Mouse (Mus musculus): Measurements from ENCODE around the gene Thbs1. TPM values are rescaled to one million over a fixed set of nuclear protein-coding genes. Genes with fewer than 3 reads are reported as not detected.
"Not testable (repeated sequence)": the region's sequence is repeated elsewhere in the genome, so short reads cannot be mapped to it uniquely, and the experiment has no call there.

Gene Thbs1
- polyA plus RNA-seq, 1 experiment from 2014 or later: 91.5 TPM

DNA sequence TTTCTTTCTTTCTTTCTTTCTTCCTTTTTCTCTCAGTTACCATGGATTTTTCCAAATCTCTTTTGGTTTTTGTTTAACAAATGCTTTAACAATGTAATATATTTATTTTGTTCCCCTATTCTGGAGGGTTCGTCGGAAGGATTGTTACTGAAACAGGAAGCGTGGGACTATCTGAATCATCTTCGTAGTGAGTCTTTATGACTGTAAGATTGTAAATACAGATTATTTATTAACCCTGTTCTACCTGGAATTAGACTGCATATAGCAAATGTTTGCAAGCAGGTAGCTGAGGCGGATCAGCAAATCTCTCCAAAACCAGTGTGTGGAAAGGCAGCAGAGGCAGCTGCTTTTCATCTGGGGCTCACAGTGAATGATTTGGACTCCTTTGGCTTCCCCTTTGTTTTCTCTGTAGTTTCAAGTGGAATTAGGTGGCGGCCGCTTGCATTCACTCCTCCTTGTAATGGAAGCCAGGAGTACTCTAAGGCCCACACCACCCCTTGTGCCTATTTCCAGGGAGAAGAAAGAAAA lies 14.3 kb downstream of the Thbs1 start:
- no peak overlapping the region for H3K9ac ChIP-seq
- no peaks in the 10 kb centered on the region for H3K9me3 ChIP-seq
- no peak overlapping the region for H3K4me3 ChIP-seq
- H3K27me3 ChIP-seq: no peaks in the 10 kb centered on the region
- no peak overlapping the region for H3K4me2 ChIP-seq (replicated peaks)
- ATAC-seq (ENCODE audit: insufficient number of reproducible peaks, insufficient read depth, low FRiP score, low TSS enrichment): no peak
- WGBS: 55% methylated on average over 7 of the region's 7 CpGs
- H3K36me3 ChIP-seq: peaks cover 49% of the 10 kb centered on the region
- no peaks in the 10 kb centered on the region for H3K4me1 ChIP-seq
- no peak overlapping the region for H3K27ac ChIP-seq

DNA sequence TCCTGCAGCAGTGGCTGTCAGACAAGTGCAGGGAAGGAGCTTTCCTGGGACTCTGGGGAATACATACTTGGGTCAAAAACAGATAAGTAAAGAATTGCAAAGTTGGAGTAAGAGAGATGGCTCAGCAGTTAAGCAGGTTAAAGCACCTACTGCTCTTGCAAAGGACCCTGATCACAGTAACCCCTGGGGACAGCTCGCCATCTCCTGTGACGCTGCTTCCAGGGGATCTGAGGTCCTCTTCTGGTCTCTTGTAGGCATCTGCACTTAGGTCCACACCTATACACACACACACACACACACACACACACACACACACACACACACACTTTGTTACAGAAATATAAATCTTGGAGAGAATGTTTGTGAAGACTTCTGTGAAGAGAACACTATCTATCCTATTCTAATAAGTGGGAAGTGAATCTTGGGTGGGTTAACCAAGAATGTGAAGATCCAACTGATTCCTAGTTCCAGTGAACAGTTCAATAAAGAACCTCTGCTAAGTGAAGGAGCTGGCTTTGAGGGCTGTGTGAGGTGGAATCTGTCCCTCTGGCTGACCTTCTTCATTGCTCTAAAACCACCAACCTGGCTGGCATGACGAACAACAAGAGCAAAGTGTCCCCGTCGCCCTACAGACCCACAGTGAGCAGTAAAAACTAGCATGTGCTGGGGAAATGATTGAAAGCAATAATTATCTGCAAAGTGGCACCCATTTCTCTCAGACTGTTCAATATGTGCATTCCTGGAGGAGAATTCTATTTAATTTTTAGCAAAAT lies 16.0 kb downstream of the Thbs1 start:
- WGBS: 78% methylated on average over 5 of the region's 5 CpGs
- H3K9ac ChIP-seq: no peak overlapping the region
- H3K27ac ChIP-seq: no peak overlapping the region
- H3K9me3 ChIP-seq: no peaks in the 10 kb centered on the region
- no peaks in the 10 kb centered on the region for H3K4me1 ChIP-seq
- no peak for ATAC-seq (ENCODE audit: insufficient number of reproducible peaks, insufficient read depth, low FRiP score, low TSS enrichment)
- no peak overlapping the region for H3K4me2 ChIP-seq (replicated peaks)
- no peak overlapping the region for H3K4me3 ChIP-seq
- H3K27me3 ChIP-seq: no peaks in the 10 kb centered on the region
- peaks cover 34% of the 10 kb centered on the region for H3K36me3 ChIP-seq

DNA sequence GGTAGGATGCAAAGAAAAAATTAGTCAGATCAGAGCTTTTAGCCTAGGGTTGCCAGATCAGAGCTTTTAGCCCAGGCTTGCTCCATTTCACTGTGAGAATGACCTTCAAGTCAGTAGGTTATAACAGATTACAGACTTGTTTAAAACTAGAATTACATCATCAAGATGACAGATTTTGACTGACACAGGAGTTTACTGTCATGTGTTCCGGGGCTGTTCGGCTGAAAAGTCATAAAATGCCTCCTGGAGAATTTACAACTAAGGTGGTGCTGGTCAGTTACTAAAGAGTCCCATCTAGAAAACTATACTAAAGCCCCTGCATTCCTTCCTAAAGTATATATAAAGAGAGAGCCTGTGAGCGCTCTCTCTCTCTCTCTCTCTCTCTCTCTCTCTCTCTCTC lies 16.6 kb downstream of the Thbs1 start:
- no peak for ATAC-seq (ENCODE audit: insufficient number of reproducible peaks, insufficient read depth, low FRiP score, low TSS enrichment)
- 73% methylated on average over 3 of the region's 3 CpGs for WGBS

DNA sequence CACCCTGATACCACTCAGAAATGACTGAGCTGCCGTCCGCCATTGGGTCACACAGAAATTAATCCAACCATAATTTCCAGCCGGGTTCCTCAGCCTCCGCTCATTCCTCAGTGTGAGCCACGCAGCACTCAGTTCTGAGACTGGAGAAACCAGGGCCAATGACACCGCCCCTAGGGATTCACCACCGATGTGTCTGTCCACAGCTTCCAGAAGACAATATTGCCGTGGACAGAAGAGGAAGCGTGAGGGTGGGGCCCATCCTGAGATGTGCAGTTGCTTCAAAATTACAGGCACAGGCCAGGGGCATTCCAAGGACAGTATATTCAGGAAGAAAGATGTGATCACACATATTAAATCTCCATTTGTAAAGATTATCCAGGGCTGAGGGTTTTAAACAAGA lies 25.4 kb downstream of the Thbs1 start:
- H3K27ac ChIP-seq: no peak overlapping the region
- no peak for ATAC-seq (ENCODE audit: insufficient number of reproducible peaks, insufficient read depth, low FRiP score, low TSS enrichment)
- H3K9me3 ChIP-seq: no peaks in the 10 kb centered on the region
- no peak overlapping the region for H3K4me3 ChIP-seq
- no peaks in the 10 kb centered on the region for H3K36me3 ChIP-seq
- 80% methylated on average over 9 of the region's 9 CpGs for WGBS
- no peaks in the 10 kb centered on the region for H3K4me1 ChIP-seq
- no peak overlapping the region for H3K4me2 ChIP-seq (replicated peaks)
- H3K9ac ChIP-seq: no peak overlapping the region
- H3K27me3 ChIP-seq: no peaks in the 10 kb centered on the region

More for the DNA sequence above, 16.6 kb downstream of the Thbs1 start:
- no peaks in the 10 kb centered on the region for H3K27me3 ChIP-seq
- H3K36me3 ChIP-seq: peaks cover 28% of the 10 kb centered on the region
- no peak overlapping the region for H3K4me2 ChIP-seq (replicated peaks)
- no peaks in the 10 kb centered on the region for H3K4me1 ChIP-seq
- no peak overlapping the region for H3K9ac ChIP-seq
- H3K9me3 ChIP-seq: no peaks in the 10 kb centered on the region
- no peak overlapping the region for H3K27ac ChIP-seq
- no peak overlapping the region for H3K4me3 ChIP-seq

DNA sequence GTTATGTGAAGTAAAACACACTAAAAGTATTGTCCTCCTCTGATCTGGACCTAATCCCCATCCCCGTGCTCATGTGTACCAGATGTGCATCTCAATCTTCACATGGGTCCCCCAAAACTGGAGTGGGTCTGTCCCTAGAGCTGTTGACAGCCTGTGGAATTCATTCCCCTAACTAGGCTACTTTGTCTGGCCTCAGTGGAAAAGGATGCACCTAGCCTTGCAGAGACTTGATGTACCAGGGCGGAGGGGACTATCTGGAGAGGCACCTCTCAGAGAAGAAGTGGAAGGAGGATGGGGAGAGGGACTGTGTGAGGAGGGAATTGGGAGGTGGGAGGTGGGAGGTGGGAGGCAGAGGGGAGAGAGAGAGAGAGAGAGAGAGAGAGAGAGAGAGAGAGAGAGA lies 26.1 kb downstream of the Thbs1 start:
- 76% methylated on average over 2 of the region's 2 CpGs for WGBS
- no peak overlapping the region for H3K4me3 ChIP-seq

DNA sequence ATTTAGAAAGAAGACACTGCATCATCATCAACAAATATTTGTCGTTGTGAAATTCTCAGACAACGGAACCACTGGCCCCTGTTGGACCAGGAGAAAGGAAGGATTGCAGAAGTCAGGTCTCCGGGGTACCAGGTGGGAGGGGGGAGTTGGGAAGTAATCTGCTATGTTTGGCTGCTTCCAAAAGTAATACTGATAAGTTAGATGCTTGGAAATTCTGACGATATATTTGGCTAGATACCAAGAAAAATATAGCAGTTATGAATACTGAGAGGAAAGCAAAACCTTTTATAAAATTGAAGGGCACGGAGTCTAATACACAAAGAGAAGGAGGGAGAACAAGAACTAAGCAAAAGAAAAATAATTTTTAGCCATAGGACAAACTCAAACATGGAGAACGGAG lies 27.6 kb downstream of the Thbs1 start:
- H3K4me1 ChIP-seq: no peaks in the 10 kb centered on the region
- no peaks in the 10 kb centered on the region for H3K36me3 ChIP-seq
- no peaks in the 10 kb centered on the region for H3K9me3 ChIP-seq
- H3K9ac ChIP-seq: no peak overlapping the region
- no peak overlapping the region for H3K27ac ChIP-seq
- no peak for ATAC-seq (ENCODE audit: insufficient number of reproducible peaks, insufficient read depth, low FRiP score, low TSS enrichment)
- H3K4me3 ChIP-seq: no peak overlapping the region
- WGBS: 75% methylated on average over 6 of the region's 6 CpGs
- no peaks in the 10 kb centered on the region for H3K27me3 ChIP-seq
- no peak overlapping the region for H3K4me2 ChIP-seq (replicated peaks)

More for the DNA sequence above, 26.1 kb downstream of the Thbs1 start:
- H3K4me2 ChIP-seq (replicated peaks): no peak overlapping the region
- no peak overlapping the region for H3K27ac ChIP-seq
- no peaks in the 10 kb centered on the region for H3K4me1 ChIP-seq
- no peaks in the 10 kb centered on the region for H3K27me3 ChIP-seq
- H3K9ac ChIP-seq: no peak overlapping the region
- no peaks in the 10 kb centered on the region for H3K36me3 ChIP-seq
- no peak for ATAC-seq (ENCODE audit: insufficient number of reproducible peaks, insufficient read depth, low FRiP score, low TSS enrichment)
- H3K9me3 ChIP-seq: no peaks in the 10 kb centered on the region

DNA sequence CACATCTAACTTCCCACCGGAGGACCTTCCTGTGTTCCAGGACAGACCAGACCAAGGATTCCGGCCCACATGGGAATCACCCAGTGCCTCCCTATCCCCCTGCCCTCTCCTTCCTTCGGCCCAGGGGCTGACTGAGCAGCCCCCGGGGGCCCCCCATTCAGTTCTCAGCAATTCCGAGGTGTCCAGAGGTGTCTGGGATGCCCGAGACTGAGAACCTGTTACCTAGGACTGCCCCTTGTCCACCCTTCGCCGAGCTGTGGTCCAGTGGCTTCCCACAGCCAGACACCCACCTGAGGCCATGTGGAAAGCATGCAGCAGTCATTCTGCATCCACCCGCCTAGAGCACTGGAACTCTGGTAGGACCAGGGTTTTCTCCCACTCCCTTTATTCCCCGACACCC lies 30.0 kb downstream of the Thbs1 start:
- H3K27ac ChIP-seq: no peak overlapping the region
- H3K27me3 ChIP-seq: no peaks in the 10 kb centered on the region
- H3K4me1 ChIP-seq: no peaks in the 10 kb centered on the region
- no peak for ATAC-seq (ENCODE audit: insufficient number of reproducible peaks, insufficient read depth, low FRiP score, low TSS enrichment)
- no peak overlapping the region for H3K4me3 ChIP-seq
- 92% methylated on average over 10 of the region's 10 CpGs for WGBS
- H3K36me3 ChIP-seq: no peaks in the 10 kb centered on the region
- no peaks in the 10 kb centered on the region for H3K9me3 ChIP-seq
- no peak overlapping the region for H3K9ac ChIP-seq
- no peak overlapping the region for H3K4me2 ChIP-seq (replicated peaks)

DNA sequence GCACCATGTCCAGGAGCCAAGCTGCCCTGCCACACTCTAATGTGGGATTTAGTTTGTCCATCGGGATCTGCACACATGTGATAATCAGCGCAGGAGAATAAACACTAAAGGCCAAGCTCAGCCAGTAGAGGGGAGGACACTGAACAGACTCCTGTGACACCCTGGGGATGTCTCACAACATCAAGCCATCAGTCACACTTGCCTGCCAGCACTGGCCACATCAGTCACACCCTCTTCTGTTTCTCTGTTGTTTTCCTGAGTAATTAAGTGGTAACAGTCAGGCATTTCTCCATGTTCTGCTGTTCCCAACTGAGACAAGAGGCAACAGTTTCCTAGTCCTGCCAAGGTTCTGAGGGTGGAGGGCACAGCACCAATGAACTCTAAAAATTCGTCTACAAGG lies 36.1 kb downstream of the Thbs1 start:
- not testable (repeated sequence) for H3K4me2 ChIP-seq (replicated peaks); H3K4me1 ChIP-seq; H3K27me3 ChIP-seq; H3K4me3 ChIP-seq; H3K27ac ChIP-seq; H3K36me3 ChIP-seq; H3K9ac ChIP-seq; H3K9me3 ChIP-seq; ATAC-seq (ENCODE audit: insufficient number of reproducible peaks, insufficient read depth, low FRiP score, low TSS enrichment)
- WGBS: 65% methylated on average over 3 of the region's 3 CpGs

DNA sequence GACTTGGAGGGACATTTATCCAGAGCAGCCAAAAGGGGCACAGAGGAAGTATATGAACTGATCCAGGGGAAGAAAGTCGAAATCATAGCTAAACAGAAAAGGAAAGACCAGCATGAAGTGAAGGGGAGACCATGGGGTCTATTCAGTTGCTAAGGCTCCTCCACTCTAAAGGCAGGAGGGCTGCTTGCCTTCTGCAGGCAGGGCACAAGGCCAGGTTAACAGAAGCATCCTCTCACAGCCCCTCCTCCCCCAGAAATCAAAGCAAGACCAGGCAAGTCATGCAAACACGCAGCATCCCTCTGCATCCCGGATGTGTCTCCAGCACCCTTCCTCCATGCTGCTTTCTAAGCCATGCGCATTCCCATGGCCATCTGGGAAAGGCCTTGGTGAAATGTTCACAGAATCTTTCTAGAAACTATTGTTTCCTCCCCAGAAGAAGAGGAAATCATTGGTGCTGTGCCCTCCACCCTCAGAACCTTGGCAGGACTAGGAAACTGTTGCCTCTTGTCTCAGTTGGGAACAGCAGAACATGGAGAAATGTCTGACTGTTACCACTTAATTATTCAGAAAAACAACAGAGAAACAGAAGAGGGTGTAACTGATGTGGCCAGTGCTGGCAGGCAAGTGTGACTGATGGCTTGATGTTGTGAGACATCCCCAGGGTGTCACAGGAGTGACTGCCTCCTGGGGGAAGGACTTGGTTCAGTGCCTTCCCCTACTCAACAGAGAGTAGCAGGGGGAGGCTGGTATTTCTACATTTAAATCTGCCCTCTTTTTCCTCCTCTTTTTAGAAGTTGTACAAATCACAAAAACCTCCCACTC lies 36.9 kb downstream of the Thbs1 start:
- H3K36me3 ChIP-seq: no peaks in the 10 kb centered on the region
- no peaks in the 10 kb centered on the region for H3K27me3 ChIP-seq
- no peak overlapping the region for H3K4me3 ChIP-seq
- H3K27ac ChIP-seq: no peak overlapping the region
- no peak overlapping the region for H3K4me2 ChIP-seq (replicated peaks)
- 79% methylated on average over 4 of the region's 4 CpGs for whole genome bisulfite sequencing
- no peak for ATAC-seq (ENCODE audit: insufficient number of reproducible peaks, insufficient read depth, low FRiP score, low TSS enrichment)
- H3K9me3 ChIP-seq: no peaks in the 10 kb centered on the region
- H3K9ac ChIP-seq: no peak overlapping the region
- H3K4me1 ChIP-seq: no peaks in the 10 kb centered on the region

DNA sequence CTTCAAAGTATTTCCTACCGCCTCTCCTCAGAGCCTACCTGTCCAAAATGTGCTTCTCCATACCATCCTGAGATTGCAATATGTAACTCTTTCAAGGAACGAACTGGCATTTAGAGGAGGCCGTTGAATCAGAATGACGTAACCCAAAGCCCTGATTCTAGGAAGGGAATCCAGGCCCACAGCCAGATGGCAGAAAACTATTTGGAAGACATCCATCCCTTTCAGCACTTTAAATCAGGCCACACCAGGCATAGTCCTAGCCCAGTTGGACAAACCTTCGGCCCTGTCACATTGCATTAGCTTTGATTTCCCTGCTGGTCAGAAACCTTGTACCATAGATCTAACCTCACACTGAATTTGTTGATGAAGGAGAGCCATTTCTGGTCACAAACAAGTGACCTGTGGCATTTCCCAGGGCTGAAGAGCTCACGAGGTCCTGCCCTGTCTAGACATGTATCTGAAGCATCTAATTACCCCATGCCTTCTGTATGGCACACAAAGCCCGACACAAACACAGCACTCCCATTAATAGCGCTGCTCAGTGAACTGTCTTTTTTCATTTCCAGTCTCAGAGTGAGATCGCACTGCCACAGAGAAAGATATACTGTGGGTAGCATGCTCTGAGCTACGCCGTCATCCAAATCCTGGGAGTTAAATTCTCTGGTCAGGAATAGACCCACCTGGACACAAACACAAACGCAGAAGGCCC lies 38.3 kb downstream of the Thbs1 start:
- H3K27me3 ChIP-seq: no peaks in the 10 kb centered on the region
- H3K36me3 ChIP-seq: no peaks in the 10 kb centered on the region
- H3K9me3 ChIP-seq: no peaks in the 10 kb centered on the region
- H3K4me1 ChIP-seq: no peaks in the 10 kb centered on the region
- H3K4me2 ChIP-seq (replicated peaks): no peak overlapping the region
- 66% methylated on average over 12 of the region's 12 CpGs for WGBS
- H3K27ac ChIP-seq: no peak overlapping the region
- ATAC-seq (ENCODE audit: insufficient number of reproducible peaks, insufficient read depth, low FRiP score, low TSS enrichment): no peak
- no peak overlapping the region for H3K4me3 ChIP-seq
- no peak overlapping the region for H3K9ac ChIP-seq

DNA sequence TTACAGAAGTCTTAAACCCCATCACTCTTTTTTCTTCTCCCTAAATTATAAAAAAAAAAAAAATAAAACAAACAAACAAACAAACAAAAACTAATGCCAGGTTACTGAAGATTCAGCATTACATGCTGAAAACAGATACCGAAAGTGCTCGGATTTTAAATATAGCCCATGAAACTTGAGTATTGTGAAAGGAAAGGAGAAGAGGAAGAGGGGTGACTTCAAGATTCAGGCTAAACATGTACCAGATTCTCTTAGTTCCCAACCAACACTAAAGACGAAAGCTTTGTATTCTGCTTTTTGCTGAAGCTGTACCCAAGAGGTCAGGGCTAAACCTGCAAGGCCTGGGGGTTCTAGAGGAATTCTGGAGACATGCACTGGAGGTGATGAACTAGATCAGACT lies 46.4 kb downstream of the Thbs1 start:
- WGBS: 64% methylated on average over 3 of the region's 3 CpGs

More for the DNA sequence above, 46.4 kb downstream of the Thbs1 start:
- Histone ChIP-seq H3K9me3 (no peaks in the 10 kb centered on the region), H3K27me3 (no peaks in the 10 kb centered on the region), H3K4me3 (no peak overlapping the region), H3K27ac (peak overlapping the region; percentile 17; the same call in 1 of the 2 replicates), H3K4me2 (replicated peaks) (no peak overlapping the region), H3K4me1 (peaks cover 38% of the 10 kb centered on the region), H3K36me3 (no peaks in the 10 kb centered on the region), H3K9ac (no peak overlapping the region)
- ATAC-seq (ENCODE audit: insufficient number of reproducible peaks, insufficient read depth, low FRiP score, low TSS enrichment): no peak

Measured in embryonic facial prominence, embryonic 12.5 days (tissue).